Mouse (Mus musculus) megakaryocyte progenitor cell, adult 5-6 weeks (primary cell): ENCODE results near the gene Fam204a. TPM values are rescaled to one million over a fixed set of nuclear protein-coding genes. Genes with fewer than 3 reads are reported as not detected.
A peak's percentile ranks its signal among the peaks of the same experiment; 100 is the strongest.

ENCODE experiments used
- ATAC-seq: replicated peaks from 2 replicates; pipeline ENCODE4 v1.8.0; 2016; ENCODE audit warnings: mild to moderate bottlenecking, moderate TSS enrichment, inconsistent platforms; ENCODE audit not compliant: poor library complexity
- total RNA-seq, 2 experiments: library from RNA; stranded (forward) in 1 of 2; stranded (reverse) in 1 of 2; fragments of 157-497, 149-512 nt in 1 of 2; fragments of 200-1000 nt in 1 of 2; gene quantifications; 2 replicates each; pipeline versions ENCODE4 v1.2.3 to v1.2.4; 2015 to 2017

Gene Fam204a
- 33.3 and 33.7 TPM in 2 replicates for total RNA-seq (2015)
- total RNA-seq (2017) = 72.7 and 77.2 TPM in 2 replicates

DNA sequence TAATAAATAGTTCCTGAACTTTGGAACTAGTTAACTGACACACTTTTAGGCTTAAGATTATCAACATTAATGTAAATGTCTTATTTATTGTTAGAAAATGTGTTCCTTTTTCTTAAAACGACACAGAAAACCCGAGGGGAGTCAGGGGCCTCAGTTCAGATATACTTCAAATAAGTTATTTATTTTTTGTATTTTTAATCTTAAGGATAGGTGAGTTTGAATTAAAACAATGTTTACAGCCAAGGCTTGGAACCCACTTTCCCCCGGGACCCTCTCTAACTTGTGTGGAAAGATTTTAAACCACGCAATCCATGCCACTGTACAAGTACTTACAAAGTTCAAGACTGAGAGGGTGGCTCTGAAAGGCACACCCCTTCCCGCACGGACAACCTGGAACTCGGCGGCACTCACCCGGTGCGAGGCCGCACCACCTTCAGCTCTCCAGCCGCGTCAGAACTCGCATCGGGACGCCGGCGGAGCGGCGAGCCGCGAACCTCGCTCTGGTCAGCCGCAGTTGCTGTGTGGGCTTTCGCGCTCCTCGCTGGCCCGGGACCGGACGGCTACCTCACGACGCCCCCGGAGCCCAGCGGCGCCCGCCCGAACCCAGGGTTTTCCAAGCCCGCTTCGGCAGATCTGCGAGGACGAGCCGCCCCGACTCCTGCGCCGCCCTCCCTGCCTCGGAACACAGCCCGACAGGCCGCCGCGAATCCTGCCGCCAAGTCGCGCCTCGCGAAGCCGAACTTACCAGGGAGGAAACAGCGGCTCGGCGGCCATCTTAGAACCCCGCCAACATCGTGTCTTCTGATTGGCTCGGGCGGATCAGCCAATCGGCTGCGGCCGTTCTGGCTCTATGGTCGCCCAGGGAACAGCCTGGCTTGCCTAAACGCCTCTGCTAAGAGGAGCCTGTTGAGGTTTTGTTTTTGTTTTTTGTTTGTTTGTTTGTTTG is at the start of gene Fam204a:
Gene Fam204a, minus strand, starts transcription at position 803 of the 946 bp plus-strand sequence.
- ATAC-seq = peak; percentile 99

GRCm38 (mm10) chr19:60265789-60266188 is 39.3 kb upstream of the Fam204a start:
- ATAC-seq = peak; percentile 74

DNA sequence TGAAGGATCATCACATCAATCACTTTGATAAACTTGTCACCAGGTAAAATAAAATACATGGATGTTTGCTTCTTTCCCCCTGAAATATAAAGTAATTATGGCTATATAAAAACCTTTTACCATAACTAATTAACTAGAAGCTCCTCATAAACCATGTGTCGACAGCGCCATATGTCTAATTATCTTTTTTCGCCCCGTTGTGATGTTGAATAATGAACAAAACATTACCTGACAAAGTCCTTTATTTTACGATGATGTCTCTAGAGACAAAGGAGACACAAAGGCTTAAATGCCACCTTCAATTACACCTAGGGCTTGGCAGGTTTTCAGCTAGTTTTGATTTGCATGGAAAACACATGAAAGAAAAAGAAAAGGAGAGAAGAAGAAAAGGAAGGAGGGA is 34.2 kb upstream of the Fam204a start:
- no peak for ATAC-seq

DNA sequence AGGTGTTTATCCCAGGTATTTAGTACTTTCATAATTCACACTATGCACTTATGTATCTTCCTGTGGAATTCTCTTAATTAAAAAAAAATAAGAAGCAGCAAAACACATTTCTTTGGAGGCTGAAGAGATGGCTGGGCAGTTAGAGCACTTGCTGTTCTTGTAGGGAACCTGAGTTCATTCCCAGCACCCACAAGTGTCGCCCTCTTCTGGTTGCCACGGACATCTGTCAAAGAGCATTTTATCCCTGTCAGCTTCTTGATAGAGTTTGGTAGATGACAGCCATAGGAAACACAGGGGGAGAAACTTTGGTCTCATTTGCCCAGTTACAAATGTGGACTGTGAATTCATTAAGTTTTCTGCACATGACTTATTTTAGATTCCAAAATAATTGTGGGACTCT is 25.5 kb upstream of the Fam204a start:
- peak; percentile 63 for ATAC-seq

DNA sequence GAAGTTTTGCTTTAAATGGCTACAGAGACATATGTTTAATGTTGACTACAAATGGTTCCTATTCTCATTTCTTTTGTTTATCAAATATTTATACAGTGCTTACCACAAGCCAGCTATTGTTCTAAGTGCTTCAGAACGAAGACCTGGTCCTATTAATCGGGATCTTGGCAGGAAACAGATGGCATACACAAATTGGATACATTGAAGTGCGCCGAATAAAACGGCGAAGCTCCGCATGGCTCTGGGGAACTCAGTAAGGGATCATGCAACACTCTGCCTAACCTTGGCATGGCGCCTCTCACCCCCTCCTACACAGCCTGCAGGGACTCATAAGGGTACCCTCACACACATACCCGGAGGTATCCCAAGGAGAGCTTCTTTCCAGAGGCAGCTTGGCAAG is 24.7 kb upstream of the Fam204a start:
- ATAC-seq = no peak

DNA sequence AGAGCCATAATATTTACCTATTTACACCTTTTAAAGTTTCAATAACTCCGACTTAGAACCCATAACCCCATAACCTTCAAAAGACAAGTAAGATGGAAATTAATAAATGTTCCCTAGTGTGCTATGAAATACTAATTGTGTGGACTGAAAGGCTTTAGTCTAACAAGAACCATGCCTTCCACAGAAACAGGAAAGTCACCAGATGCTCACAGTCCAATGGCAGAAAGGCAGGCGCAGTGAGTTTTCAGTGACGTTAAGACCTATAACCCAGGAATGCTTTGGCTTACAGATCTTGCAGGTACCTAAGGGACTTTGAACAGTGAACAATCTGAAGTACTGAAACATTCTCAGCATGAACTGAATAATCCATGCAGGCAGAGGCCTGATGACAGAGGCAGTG is 18.7 kb upstream of the Fam204a start:
- ATAC-seq = no peak

- ATAC-seq = no peak
Measured at GRCm38 (mm10) chr19:60242620-60243019, 16.1 kb upstream of the Fam204a start.

DNA sequence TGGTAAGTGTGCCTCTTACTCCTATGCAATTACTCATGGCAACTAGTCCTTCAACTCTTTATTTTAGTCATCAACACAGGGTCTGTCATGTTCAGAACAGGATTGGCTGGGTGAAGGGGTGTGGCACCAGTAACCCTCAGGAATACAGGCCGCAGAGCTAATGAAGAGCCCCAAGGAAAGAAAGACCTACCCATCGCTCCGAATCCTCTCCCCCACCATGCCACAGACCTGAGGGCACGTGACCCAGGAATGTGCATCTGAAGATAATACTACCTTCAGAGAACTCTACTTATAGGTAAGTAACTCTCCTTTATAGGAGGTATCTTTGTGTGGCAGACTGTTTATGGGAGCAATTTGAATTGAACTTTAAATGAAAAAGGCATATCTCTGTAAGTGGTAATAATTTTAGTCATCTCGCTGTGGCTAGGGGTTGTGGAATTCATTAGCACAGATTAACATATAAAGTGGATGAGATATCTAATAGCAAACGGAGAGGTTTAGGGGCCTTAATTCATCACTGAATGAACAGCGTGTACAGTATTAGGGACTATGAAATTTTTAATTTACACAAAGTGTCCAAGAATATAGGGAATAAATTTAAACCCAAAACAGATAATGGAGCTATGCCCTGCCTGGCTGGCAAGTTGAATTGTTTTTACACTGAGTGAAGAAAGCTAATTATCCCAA is 15.6 kb upstream of the Fam204a start:
- ATAC-seq = no peak

GRCm38 (mm10) chr19:60231542-60231941 is 5.0 kb upstream of the Fam204a start:
- no peak for ATAC-seq

- no peak for ATAC-seq
Measured at GRCm38 (mm10) chr19:60226845-60227235, 339 bp upstream of the Fam204a start.

DNA sequence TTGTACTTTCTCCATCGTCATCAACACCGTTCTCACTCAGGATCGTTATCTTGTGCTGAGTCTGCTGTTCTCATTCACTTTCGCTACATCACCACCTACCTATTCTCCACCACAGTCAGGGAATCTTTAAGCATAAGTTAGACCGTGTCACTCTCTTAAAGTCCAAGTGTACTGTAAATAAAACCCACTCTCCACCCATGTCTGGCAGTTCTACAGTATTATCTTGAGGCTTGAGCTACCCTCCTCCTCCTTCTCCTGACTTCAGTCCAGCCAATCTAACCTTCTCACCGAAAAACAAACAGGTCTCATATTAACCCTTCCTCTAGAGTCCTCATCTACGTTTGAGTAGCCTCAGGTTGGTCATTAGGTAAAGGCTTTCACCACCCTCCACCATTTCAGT is 7.1 kb downstream of the Fam204a start:
- ATAC-seq = no peak

GRCm38 (mm10) chr19:60217985-60218384 is 8.5 kb downstream of the Fam204a start:
- ATAC-seq = peak; percentile 54; the same call in 1 of the 2 replicates

DNA sequence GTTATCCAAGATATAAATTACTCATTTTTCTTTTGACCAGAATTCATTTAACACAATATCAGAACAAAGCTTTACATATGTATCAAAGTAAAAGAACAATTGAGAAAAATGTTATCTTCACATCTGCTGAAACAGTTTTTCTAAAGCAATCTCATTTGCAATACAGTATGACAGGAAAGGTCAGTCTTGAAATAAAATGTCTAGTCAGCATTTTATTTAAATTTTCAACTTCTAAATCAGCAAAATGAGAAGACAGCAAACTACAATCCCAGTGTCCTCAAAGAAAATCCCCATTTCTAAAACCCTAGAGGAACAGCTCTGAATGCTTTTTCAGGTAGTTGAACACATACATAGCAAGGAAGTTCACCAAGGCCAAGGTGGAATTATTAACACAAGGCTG is 18.3 kb downstream of the Fam204a start:
- ATAC-seq = no peak

GRCm38 (mm10) chr19:60204176-60204575 is 22.3 kb downstream of the Fam204a start:
- ATAC-seq = no peak

- ATAC-seq = no peak
Measured at GRCm38 (mm10) chr19:60200294-60200693, 26.2 kb downstream of the Fam204a start.

DNA sequence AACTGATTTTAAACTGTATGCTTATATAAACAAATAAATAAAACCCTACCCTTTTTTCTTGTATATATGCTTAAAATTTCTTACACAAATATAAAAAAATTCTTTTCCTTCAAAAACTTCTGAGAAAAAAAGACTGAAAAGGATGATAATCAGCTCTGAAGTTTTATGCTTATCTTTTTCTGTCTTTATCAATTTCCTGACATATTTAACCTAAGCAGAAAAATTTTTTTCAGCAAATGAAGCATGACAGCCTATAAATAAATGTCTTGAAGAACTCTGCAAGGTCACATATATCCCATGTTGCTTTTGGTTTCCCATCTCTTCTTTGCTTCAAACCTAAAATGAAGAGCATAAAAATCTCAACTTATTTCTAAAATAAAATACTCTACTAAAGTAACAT is 27.3 kb downstream of the Fam204a start:
- ATAC-seq = no peak

DNA sequence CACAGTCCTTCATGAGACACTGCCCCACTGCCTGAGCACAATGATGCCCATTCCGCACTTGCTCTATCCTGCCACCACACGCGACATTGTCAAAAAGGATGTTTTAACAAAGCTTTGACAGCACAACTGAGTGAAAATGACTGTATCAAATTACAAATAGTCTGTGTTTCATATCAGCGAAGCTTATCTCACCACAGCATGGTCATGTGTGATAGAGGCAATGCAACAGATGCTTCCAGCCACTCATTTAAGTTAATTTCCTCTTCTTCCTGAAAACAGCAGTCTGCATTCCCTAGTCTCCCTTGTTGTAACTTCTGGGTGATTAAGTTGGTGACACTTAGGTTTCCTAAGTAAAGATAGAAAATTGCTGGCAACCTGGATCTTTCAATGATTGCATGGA is 33.7 kb downstream of the Fam204a start:
- no peak for ATAC-seq

GRCm38 (mm10) chr19:60189206-60189605 is 37.3 kb downstream of the Fam204a start:
- ATAC-seq = no peak

DNA sequence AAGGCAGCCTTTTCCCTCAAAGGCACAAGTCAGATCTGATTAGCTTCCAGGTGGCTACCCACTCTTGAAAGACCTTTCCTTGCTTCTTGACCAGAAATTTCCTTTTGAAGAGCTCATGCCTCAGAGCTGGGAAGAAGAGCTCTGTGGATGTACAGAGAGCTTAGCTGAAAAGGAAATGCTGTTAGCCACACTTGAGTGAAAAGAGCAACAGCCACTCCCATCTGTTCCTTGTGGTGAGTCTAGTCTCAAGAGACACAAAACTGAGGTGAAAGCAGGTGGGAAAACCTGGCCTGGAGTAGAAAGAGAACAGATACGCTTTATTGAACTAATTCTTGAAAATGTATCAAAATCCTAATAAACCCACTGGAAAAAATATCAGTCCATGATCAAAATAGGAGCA is 43.6 kb downstream of the Fam204a start:
- no peak for ATAC-seq

- no peak for ATAC-seq
Measured at GRCm38 (mm10) chr19:60182171-60182570, 44.3 kb downstream of the Fam204a start.

- ATAC-seq = no peak
Measured at GRCm38 (mm10) chr19:60178771-60179563, 47.5 kb downstream of the Fam204a start.
